Mouse (Mus musculus) hindbrain, embryonic 13.5 days (tissue): ENCODE data around the gene Nfib. TPM values are rescaled to one million over a fixed set of nuclear protein-coding genes. Genes with fewer than 3 reads are reported as not detected.

Experiments
- ATAC-seq: fragments of 200-750 bp; cut with Nextera tagmentation; 2 replicates; pipeline ENCODE4 v1.8.0; 2017; ENCODE audit warnings: moderate TSS enrichment; ENCODE audit not compliant: low FRiP score
- H3K27ac ChIP-seq: fragments of 300-500 bp; sonication (generic); 2 replicates; pipeline ENCODE4 v1.5.1; 2015; ENCODE audit warnings: inconsistent platforms, mild to moderate bottlenecking, moderate library complexity
- H3K27me3 ChIP-seq: fragments of 300-500 bp; sonication (generic); 2 replicates; pipeline ENCODE4 v1.6.1; 2015; ENCODE audit warnings: mild to moderate bottlenecking, inconsistent platforms
- H3K36me3 ChIP-seq: fragments of 300-500 bp; sonication (generic); 2 replicates; pipeline ENCODE4 v1.6.1; 2015; ENCODE audit warnings: mild to moderate bottlenecking, inconsistent platforms
- H3K4me1 ChIP-seq: fragments of 300-500 bp; sonication (generic); replicated peaks from 2 replicates; pipeline ENCODE4 v1.6.1; 2015; ENCODE audit warnings: inconsistent platforms
- H3K4me2 ChIP-seq: fragments of 300-500 bp; sonication (generic); 2 replicates; pipeline ENCODE4 v1.6.1; 2015; ENCODE audit warnings: inconsistent platforms, mild to moderate bottlenecking, moderate library complexity
- H3K4me3 ChIP-seq: fragments of 300-500 bp; sonication (generic); 2 replicates; pipeline ENCODE4 v1.5.1; 2015; ENCODE audit warnings: mild to moderate bottlenecking, inconsistent platforms
- H3K9ac ChIP-seq: fragments of 300-500 bp; sonication (generic); 2 replicates; pipeline ENCODE4 v1.6.1; 2015; ENCODE audit warnings: mild to moderate bottlenecking, inconsistent platforms
- H3K9me3 ChIP-seq: fragments of 300-500 bp; sonication (generic); 2 replicates; pipeline ENCODE4 v1.6.1; 2016; ENCODE audit warnings: inconsistent platforms
- WGBS: fragments of 180-500 bp; shearing (Covaris S2); methylation state at CpG from one replicate; pipeline ENCODE4 v1.1.7; 2015; 5-methylcytosine and 5-hydroxymethylcytosine counted together
- polyA plus RNA-seq: library from polyadenylated mRNA; unstranded; fragments of >200 nt; fragmentation: Nextera tagmentation; extraction: Ambion mirVana; gene quantifications from 2 replicates; pipeline ENCODE4 v1.2.1, GENCODE M21; 2015

Gene Nfib
- polyA plus RNA-seq, 1 experiment from 2014 or later: 107 TPM

DNA sequence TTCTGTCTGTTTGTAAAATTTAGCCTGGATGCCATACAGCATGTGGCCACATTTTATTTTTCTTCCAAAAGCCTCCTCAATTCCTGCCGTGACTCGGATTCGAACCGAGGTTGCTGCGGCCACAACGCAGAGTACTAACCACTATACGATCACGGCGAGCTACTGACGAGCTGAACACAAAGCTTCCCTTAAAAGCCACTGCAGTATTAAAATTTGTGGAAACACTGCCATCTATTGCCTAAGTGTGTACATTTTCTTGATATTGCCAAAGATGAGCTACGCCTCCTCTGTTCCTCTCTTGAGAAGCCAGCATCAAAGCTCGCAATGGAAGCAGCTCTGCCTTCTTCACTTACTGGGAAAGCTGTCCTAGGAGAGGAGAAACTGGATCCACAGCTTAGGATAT is 86.0 kb downstream of the Nfib start:
- no peak overlapping the region for H3K27ac ChIP-seq
- WGBS: 64% methylated on average over 12 of the region's 12 CpGs

GRCm38 (mm10) chr4:82619003-82619402 is 86.5 kb downstream of the Nfib start:
- H3K27me3 ChIP-seq: no peaks in the 10 kb centered on the region
- ATAC-seq: no peak
- H3K36me3 ChIP-seq: no peaks in the 10 kb centered on the region
- 52% methylated on average over 2 of the region's 2 CpGs for WGBS
- no peak overlapping the region for H3K4me3 ChIP-seq
- no peak overlapping the region for H3K9ac ChIP-seq
- no peak overlapping the region for H3K4me2 ChIP-seq
- peaks cover 45% of the 10 kb centered on the region for H3K4me1 ChIP-seq
- H3K9me3 ChIP-seq: no peaks in the 10 kb centered on the region
- no peak overlapping the region for H3K27ac ChIP-seq

More for the DNA sequence above, 86.0 kb downstream of the Nfib start:
- no peak overlapping the region for H3K9ac ChIP-seq
- no peak for ATAC-seq
- peaks cover 43% of the 10 kb centered on the region for H3K4me1 ChIP-seq
- H3K4me3 ChIP-seq: no peak overlapping the region
- no peaks in the 10 kb centered on the region for H3K36me3 ChIP-seq
- no peak overlapping the region for H3K4me2 ChIP-seq
- no peaks in the 10 kb centered on the region for H3K9me3 ChIP-seq
- no peaks in the 10 kb centered on the region for H3K27me3 ChIP-seq

DNA sequence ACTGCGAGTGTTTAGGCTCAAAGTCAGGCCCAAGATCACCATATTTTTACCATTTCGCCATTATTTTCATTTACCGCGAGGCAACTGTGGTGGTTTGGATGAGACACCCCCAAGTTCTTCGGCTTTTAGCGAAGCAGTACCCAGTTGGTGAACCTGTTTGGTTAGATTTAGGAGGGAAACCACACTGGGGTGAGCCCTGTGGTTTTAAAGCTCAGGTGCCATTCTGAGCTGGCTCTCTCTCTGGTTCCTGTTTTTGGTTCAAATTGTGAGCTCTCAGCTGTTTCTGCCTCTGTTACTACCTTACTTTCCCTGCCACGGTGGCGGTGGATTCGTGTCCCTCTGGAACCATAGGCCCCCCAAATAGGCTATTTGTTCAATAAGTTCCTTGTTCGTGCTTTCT is 88.3 kb downstream of the Nfib start:
- 93% methylated on average over 10 of the region's 10 CpGs for WGBS
- no peak overlapping the region for H3K9ac ChIP-seq
- H3K4me3 ChIP-seq: no peak overlapping the region
- no peak overlapping the region for H3K4me2 ChIP-seq
- no peaks in the 10 kb centered on the region for H3K9me3 ChIP-seq
- no peak overlapping the region for H3K27ac ChIP-seq
- H3K36me3 ChIP-seq: no peaks in the 10 kb centered on the region
- ATAC-seq: no peak
- H3K27me3 ChIP-seq: no peaks in the 10 kb centered on the region
- peaks cover 33% of the 10 kb centered on the region for H3K4me1 ChIP-seq

DNA sequence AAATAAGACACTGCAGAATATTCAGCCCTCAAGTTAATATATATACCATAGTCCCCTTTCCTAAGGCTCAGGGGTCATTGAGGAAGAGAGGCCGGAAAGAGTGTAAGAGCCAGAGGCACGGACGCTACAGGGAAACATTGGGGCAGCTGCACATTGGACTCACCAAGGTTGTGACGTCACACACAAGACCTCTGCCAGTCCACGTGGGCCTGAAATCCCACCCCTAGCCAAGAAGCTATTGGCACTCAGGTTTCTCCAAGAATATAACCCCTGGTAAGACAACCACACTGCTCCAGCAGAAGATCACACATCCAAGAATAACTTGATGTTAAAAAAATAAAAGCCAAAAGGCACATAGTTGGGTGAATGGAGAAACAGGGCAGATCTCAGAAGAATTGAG is 89.8 kb downstream of the Nfib start:
- Histone ChIP-seq H3K9me3 (no peaks in the 10 kb centered on the region), H3K4me1 (peaks cover 28% of the 10 kb centered on the region), H3K27me3 (no peaks in the 10 kb centered on the region), H3K4me2 (no peak overlapping the region), H3K27ac (no peak overlapping the region), H3K9ac (no peak overlapping the region), H3K4me3 (no peak overlapping the region), H3K36me3 (no peaks in the 10 kb centered on the region)
- WGBS: 92% methylated on average over 5 of the region's 5 CpGs
- no peak for ATAC-seq

DNA sequence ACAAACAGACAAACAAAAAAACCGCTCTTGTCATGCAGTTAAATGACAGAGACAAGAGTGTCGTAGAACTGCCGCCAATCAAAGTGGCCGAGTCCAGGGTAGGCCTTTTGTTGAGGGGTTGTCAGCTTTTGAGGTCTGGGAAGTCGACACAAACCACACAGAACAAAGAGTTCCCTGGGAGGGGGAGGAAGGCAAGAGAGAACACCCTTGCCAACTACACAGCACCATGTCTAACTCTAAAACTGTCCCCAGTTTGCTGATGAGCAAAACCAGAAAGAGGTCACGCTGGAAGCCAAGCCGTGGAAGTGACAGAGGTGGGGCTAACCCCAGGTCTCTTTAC is 91.1 kb downstream of the Nfib start:
- Histone ChIP-seq H3K27ac (peak overlapping the region; percentile 37), H3K4me2 (no peak overlapping the region), H3K9ac (no peak overlapping the region), H3K36me3 (no peaks in the 10 kb centered on the region), H3K4me1 (peaks cover 28% of the 10 kb centered on the region), H3K9me3 (no peaks in the 10 kb centered on the region), H3K27me3 (no peaks in the 10 kb centered on the region), H3K4me3 (no peak overlapping the region)
- ATAC-seq: peak; percentile 81
- WGBS: 14% methylated on average over 7 of the region's 7 CpGs

GRCm38 (mm10) chr4:82613606-82614465 is 91.7 kb downstream of the Nfib start:
- peaks cover 25% of the 10 kb centered on the region for H3K4me1 ChIP-seq
- peak; percentile 81 for ATAC-seq
- peak overlapping the region; percentile 35; the same call in 1 of the 2 replicates for H3K9ac ChIP-seq
- no peaks in the 10 kb centered on the region for H3K9me3 ChIP-seq
- peak overlapping the region; percentile 64 for H3K27ac ChIP-seq
- H3K4me3 ChIP-seq: no peak overlapping the region
- no peaks in the 10 kb centered on the region for H3K36me3 ChIP-seq
- WGBS: 21% methylated on average over 7 of the region's 7 CpGs
- peak overlapping the region; percentile 37 for H3K4me2 ChIP-seq
- H3K27me3 ChIP-seq: no peaks in the 10 kb centered on the region

DNA sequence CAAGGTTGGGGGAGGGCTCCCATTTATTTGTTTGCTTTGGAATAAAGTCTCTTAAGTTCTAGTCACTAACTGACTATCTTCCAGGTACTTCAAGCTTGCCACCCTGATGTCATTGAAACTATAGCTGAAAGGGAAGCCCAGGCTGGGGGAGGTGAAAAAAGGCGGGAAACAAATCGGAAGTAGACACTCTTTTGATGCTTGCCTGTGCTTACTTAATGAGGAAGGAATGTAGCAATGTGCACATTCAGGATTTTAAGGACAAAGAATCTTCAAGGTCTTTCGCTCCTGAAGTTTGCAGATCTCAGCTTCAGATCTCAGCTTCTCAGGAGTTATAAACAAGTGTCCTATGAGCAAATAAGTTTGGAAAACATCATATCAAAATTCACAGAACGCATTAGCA is 95.9 kb downstream of the Nfib start:
- no peak overlapping the region for H3K9ac ChIP-seq
- 77% methylated on average over 4 of the region's 4 CpGs for WGBS
- H3K36me3 ChIP-seq: no peaks in the 10 kb centered on the region
- no peaks in the 10 kb centered on the region for H3K27me3 ChIP-seq
- no peak overlapping the region for H3K27ac ChIP-seq
- ATAC-seq: no peak
- no peak overlapping the region for H3K4me2 ChIP-seq
- peaks cover 21% of the 10 kb centered on the region for H3K4me1 ChIP-seq
- H3K4me3 ChIP-seq: no peak overlapping the region
- H3K9me3 ChIP-seq: no peaks in the 10 kb centered on the region

DNA sequence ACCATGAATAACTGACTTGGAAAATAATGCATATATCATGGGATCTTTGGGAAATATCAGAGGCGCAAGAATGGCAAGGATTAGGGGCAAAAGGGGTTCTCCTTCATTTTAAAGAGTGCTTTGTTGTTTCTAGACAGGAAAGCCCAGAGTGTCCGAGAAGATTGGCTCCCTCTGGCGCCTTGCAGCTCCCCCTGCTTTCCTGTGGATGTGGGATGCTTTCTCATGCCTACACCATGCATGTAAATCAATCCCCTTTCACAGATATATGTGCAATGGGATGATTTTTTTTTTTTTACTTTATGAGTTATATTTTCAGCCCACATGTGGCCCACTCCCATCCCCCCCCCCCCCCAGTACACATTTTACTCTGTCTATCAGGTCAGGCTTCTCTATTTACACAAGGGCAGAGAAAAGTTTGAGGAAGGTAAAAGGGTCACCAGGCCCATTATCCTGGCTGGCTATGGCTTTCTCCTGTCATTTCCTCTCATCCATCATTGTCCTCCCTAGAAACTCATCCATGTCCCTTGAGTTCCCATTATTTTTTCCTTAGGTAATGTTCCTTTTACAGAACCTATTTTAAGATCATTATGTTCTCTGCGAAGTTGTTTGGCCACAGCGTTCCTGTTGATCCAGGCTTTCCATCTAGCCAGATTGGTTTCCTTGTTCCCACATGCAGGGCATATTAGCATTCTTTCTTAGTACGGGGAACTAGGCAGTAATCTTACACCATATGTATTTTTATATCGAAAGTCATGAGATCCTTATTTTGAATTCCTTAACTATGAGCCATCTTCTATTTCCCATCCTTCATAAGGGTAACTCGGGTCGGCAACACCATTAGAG is 96.6 kb downstream of the Nfib start:
- no peak overlapping the region for H3K4me3 ChIP-seq
- no peak overlapping the region for H3K4me2 ChIP-seq
- H3K36me3 ChIP-seq: no peaks in the 10 kb centered on the region
- WGBS: 80% methylated on average over 9 of the region's 9 CpGs
- peaks cover 19% of the 10 kb centered on the region for H3K4me1 ChIP-seq
- no peak for ATAC-seq
- H3K27ac ChIP-seq: no peak overlapping the region
- H3K9ac ChIP-seq: no peak overlapping the region
- H3K27me3 ChIP-seq: no peaks in the 10 kb centered on the region
- H3K9me3 ChIP-seq: no peaks in the 10 kb centered on the region

DNA sequence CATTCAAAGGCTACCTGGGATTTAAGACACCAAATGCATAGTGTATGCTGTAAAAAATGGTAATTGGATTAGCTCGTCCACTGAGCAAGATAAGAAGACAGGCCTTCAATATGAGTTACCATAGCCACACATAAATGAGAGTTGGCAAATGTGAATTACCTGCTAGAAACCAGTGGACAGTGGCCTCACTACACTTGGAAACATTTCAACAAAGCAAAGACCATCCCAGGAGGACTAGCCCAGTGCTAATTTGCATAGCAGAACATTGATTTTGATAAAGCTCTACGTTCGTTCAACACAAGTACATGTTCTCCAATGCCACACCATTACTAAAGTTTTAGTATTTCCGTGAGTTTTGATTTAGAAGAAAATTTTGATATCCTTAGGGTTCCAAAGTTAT is 98.3 kb downstream of the Nfib start:
- Histone ChIP-seq H3K27ac (no peak overlapping the region), H3K4me1 (peaks cover 13% of the 10 kb centered on the region), H3K9me3 (no peaks in the 10 kb centered on the region), H3K36me3 (no peaks in the 10 kb centered on the region), H3K4me2 (no peak overlapping the region), H3K4me3 (no peak overlapping the region), H3K27me3 (no peaks in the 10 kb centered on the region), H3K9ac (no peak overlapping the region)
- 80% methylated on average over 4 of the region's 4 CpGs for WGBS
- ATAC-seq: no peak

DNA sequence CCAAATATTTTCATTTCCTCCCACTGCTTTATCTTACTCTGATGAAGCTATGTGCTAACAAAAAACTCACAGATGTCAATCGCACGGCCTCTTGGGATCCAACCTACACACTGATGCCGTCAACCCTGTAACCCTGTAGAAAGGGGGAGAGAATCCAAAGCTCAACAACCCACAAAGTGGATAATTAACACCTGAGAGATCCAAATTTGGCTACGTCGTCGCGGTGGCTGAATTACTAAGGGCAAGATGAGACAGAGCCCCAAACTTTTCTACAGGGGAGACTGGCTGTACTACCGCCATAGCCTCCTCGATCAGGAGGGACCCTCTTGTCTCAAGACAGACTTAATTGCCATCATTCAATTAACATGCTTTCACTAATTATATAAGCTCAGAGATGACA is 99.2 kb downstream of the Nfib start:
- Histone ChIP-seq H3K36me3 (no peaks in the 10 kb centered on the region), H3K9me3 (peaks cover 4% of the 10 kb centered on the region; the same call in 1 of the 2 replicates), H3K9ac (no peak overlapping the region), H3K27ac (no peak overlapping the region), H3K4me2 (no peak overlapping the region), H3K4me3 (no peak overlapping the region), H3K4me1 (peaks cover 13% of the 10 kb centered on the region), H3K27me3 (no peaks in the 10 kb centered on the region)
- no peak for ATAC-seq
- WGBS: 85% methylated on average over 9 of the region's 9 CpGs

GRCm38 (mm10) chr4:82605034-82605784 is 100.3 kb downstream of the Nfib start:
- no peak for ATAC-seq
- 62% methylated on average over 14 of the region's 14 CpGs for WGBS
- no peak overlapping the region for H3K4me3 ChIP-seq
- H3K27ac ChIP-seq: 0 out of 2 replicates have a peak overlapping the region, but pooled peaks have one; percentile 23
- no peaks in the 10 kb centered on the region for H3K36me3 ChIP-seq
- H3K9ac ChIP-seq: no peak overlapping the region
- peaks cover 11% of the 10 kb centered on the region; the same call in 1 of the 2 replicates for H3K9me3 ChIP-seq
- H3K27me3 ChIP-seq: no peaks in the 10 kb centered on the region
- no peak overlapping the region for H3K4me2 ChIP-seq
- peaks cover 13% of the 10 kb centered on the region for H3K4me1 ChIP-seq

DNA sequence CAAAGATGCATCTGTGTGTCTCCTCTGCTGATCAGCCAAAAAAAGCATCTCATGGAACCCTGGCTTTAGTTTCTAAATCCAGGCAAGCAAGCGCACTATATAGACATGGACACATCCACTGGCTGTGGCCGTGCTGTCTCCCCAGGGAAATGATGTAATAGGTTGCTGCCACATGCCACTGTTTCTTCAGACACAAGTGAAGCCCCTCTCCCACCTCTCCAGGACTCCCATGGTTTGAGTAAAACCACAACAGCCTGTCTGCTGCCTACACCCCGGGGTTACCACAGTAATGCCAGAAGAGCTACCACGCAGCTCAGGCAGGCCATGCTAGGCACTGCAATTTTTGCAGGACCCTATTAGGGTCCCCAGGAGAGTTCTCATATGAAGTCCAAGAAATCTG is 101.0 kb downstream of the Nfib start:
- Histone ChIP-seq H3K4me2 (no peak overlapping the region), H3K9me3 (peaks cover 11% of the 10 kb centered on the region; the same call in 1 of the 2 replicates), H3K4me3 (no peak overlapping the region), H3K4me1 (peaks cover 13% of the 10 kb centered on the region), H3K9ac (no peak overlapping the region), H3K27me3 (no peaks in the 10 kb centered on the region), H3K27ac (no peak overlapping the region), H3K36me3 (no peaks in the 10 kb centered on the region)
- no peak for ATAC-seq
- 63% methylated on average over 4 of the region's 4 CpGs for WGBS
